Mouse (Mus musculus): Measurements from ENCODE around the gene Slc10a7. TPM values are rescaled to one million over a fixed set of nuclear protein-coding genes. Genes with fewer than 3 reads are reported as not detected.
"Not testable (repeated sequence)": the region's sequence is repeated elsewhere in the genome, so short reads cannot be mapped to it uniquely, and the experiment has no call there.

Slc10a7 gene
- polyA plus RNA-seq, 1 experiment, result 33.5 TPM

DNA sequence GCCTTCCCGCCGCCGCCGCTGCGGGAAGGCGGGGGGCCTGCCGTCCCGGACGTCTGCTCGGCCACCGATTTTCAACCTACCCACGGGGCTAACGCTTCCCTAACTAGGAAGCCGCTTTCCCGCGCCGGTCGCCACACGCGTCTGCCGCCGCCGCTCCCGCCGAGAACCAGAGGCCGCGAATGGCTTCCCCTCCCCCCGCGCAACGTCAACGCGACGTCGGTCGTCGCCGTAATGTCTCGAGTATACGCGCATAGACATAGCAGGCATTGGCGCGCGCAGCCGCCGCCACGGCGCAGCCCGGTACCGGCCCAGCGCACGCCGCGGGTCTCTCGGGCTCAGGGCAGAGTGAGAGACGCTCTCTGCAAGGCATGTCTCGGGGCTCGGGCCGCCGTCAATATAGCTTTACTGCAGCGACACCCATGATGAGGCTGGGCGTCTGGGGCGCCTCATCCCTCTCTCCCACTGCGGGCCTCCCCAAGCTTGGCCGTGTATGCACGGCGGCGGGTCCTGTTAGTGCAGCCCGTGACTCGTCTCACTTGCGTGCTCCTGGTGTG lies 350 bp upstream of the Slc10a7 start, which contains the start of gene Rbmxl1:
Gene Rbmxl1 (minus strand): TSS at position 180 of the 554 bp plus-strand sequence.
- peak within 1 kb of the TSS; percentile 88 for H3K27ac ChIP-seq (ENCODE audit: insufficient read depth, low read length)
- TF ChIP-seq POLR2A (IDR thresholded peaks at IDR 0.05; ENCODE audit: low read depth, low read length), result peak; percentile 72
- no peak for TF ChIP-seq CTCF (IDR thresholded peaks at IDR 0.05; ENCODE audit: borderline replicate concordance, insufficient read depth, low read length)
- peak within 1 kb of the TSS; percentile 95 for H3K4me3 ChIP-seq (ENCODE audit: insufficient read depth, low read length)

DNA sequence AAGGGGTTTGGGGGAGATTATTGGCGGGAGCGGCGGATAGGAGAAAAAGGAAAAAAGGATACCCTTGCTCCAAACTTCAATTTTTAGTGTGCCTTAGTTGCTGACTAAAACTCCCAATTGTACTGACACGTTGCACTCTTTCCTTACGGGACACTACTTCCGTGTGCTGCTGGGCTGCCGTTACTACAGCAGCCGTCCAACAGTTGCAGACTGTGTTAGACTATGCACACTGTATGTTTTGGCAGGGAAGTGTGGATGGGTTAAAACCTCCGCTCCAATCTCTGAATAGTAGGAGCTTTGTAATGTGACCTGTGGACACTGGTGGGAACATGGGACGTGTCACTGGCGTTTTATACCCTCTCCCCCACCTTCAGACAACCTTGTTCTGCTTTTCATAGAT lies 948 bp downstream of the Slc10a7 start:
- H3K4me1 ChIP-seq (ENCODE audit: control insufficient read depth, insufficient read depth, low read length), result peaks cover 8% of the 10 kb centered on the region
- H3K4me3 ChIP-seq (ENCODE audit: insufficient read depth, low read length), result peak overlapping the region; percentile 95
- H3K27ac ChIP-seq (ENCODE audit: insufficient read depth, low read length), result peak overlapping the region; percentile 88
- TF ChIP-seq POLR2A (IDR thresholded peaks at IDR 0.05; ENCODE audit: low read depth, low read length), result peak; percentile 72
- TF ChIP-seq CTCF (IDR thresholded peaks at IDR 0.05; ENCODE audit: borderline replicate concordance, insufficient read depth, low read length), result no peak

More for the DNA sequence above, 350 bp upstream of the Slc10a7 start, which contains the start of gene Rbmxl1:
- peaks cover 5% of the 10 kb centered on the region; the same call in 1 of the 2 replicates for H3K4me1 ChIP-seq (ENCODE audit: control insufficient read depth, insufficient read depth, low read length)

DNA sequence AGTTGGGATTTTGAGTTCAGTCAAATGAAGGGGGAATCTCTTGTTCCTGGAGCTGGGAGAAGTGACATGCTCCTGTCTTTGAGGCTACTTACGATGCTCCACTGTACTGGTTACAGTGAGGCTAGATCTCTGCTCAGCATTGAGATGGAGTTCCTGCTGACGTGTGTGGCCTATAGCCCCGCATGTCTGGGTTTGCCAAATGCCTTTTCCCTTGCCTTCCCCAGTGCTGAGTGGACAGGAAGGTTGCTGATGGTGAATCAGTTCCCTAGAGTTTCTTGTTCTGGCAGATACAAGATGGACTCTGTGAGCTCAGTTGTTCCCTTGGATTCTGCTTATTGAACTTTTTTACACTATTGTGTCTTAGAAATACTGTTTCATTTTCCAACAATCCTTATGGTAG lies 1.8 kb downstream of the Slc10a7 start:
- Histone ChIP-seq H3K4me1 (ENCODE audit: control insufficient read depth, insufficient read depth, low read length) (peaks cover 8% of the 10 kb centered on the region), H3K27ac (ENCODE audit: insufficient read depth, low read length) (peak overlapping the region; percentile 27), H3K4me3 (ENCODE audit: insufficient read depth, low read length) (peak overlapping the region; percentile 7; the same call in 1 of the 2 replicates)
- no peak for TF ChIP-seq CTCF (IDR thresholded peaks at IDR 0.05; ENCODE audit: borderline replicate concordance, insufficient read depth, low read length)
- TF ChIP-seq POLR2A (IDR thresholded peaks at IDR 0.05; ENCODE audit: low read depth, low read length), result 0 out of 2 replicates have a peak, but pooled peaks have one; percentile 19

GRCm38 (mm10) chr8:78513106-78513505 lies 4.0 kb downstream of the Slc10a7 start:
- H3K4me3 ChIP-seq (ENCODE audit: insufficient read depth, low read length), result no peak overlapping the region
- peaks cover 6% of the 10 kb centered on the region for H3K4me1 ChIP-seq (ENCODE audit: control insufficient read depth, insufficient read depth, low read length)
- TF ChIP-seq CTCF (IDR thresholded peaks at IDR 0.05; ENCODE audit: borderline replicate concordance, insufficient read depth, low read length) (no peak), POLR2A (IDR thresholded peaks at IDR 0.05; ENCODE audit: low read depth, low read length) (no peak)
- no peak overlapping the region for H3K27ac ChIP-seq (ENCODE audit: insufficient read depth, low read length)

GRCm38 (mm10) chr8:78514706-78515105 lies 5.6 kb downstream of the Slc10a7 start:
- Histone ChIP-seq H3K4me3 (ENCODE audit: insufficient read depth, low read length) (no peak overlapping the region), H3K27ac (ENCODE audit: insufficient read depth, low read length) (no peak overlapping the region), H3K4me1 (ENCODE audit: control insufficient read depth, insufficient read depth, low read length) (peaks cover 6% of the 10 kb centered on the region)
- TF ChIP-seq CTCF (IDR thresholded peaks at IDR 0.05; ENCODE audit: borderline replicate concordance, insufficient read depth, low read length) (no peak), POLR2A (IDR thresholded peaks at IDR 0.05; ENCODE audit: low read depth, low read length) (no peak)

- no peak overlapping the region for H3K27ac ChIP-seq (ENCODE audit: insufficient read depth, low read length)
- H3K4me3 ChIP-seq (ENCODE audit: insufficient read depth, low read length), result no peak overlapping the region
- peaks cover 6% of the 10 kb centered on the region for H3K4me1 ChIP-seq (ENCODE audit: control insufficient read depth, insufficient read depth, low read length)
- TF ChIP-seq POLR2A (IDR thresholded peaks at IDR 0.05; ENCODE audit: low read depth, low read length) (no peak), CTCF (IDR thresholded peaks at IDR 0.05; ENCODE audit: borderline replicate concordance, insufficient read depth, low read length) (no peak)
These were observed 6.0 kb downstream of the Slc10a7 start for GRCm38 (mm10) chr8:78515132-78515531.

GRCm38 (mm10) chr8:78533981-78534380 lies 24.8 kb downstream of the Slc10a7 start:
- Histone ChIP-seq H3K27ac (ENCODE audit: insufficient read depth, low read length) (no peak overlapping the region), H3K4me3 (ENCODE audit: insufficient read depth, low read length) (no peak overlapping the region), H3K4me1 (ENCODE audit: control insufficient read depth, insufficient read depth, low read length) (no peaks in the 10 kb centered on the region)
- TF ChIP-seq POLR2A (IDR thresholded peaks at IDR 0.05; ENCODE audit: low read depth, low read length) (no peak), CTCF (IDR thresholded peaks at IDR 0.05; ENCODE audit: borderline replicate concordance, insufficient read depth, low read length) (no peak)

GRCm38 (mm10) chr8:78536716-78537115 lies 27.6 kb downstream of the Slc10a7 start:
- no peak overlapping the region for H3K4me3 ChIP-seq (ENCODE audit: insufficient read depth, low read length)
- no peak overlapping the region for H3K27ac ChIP-seq (ENCODE audit: insufficient read depth, low read length)
- no peaks in the 10 kb centered on the region for H3K4me1 ChIP-seq (ENCODE audit: control insufficient read depth, insufficient read depth, low read length)
- TF ChIP-seq CTCF (IDR thresholded peaks at IDR 0.05; ENCODE audit: borderline replicate concordance, insufficient read depth, low read length) (no peak), POLR2A (IDR thresholded peaks at IDR 0.05; ENCODE audit: low read depth, low read length) (no peak)

DNA sequence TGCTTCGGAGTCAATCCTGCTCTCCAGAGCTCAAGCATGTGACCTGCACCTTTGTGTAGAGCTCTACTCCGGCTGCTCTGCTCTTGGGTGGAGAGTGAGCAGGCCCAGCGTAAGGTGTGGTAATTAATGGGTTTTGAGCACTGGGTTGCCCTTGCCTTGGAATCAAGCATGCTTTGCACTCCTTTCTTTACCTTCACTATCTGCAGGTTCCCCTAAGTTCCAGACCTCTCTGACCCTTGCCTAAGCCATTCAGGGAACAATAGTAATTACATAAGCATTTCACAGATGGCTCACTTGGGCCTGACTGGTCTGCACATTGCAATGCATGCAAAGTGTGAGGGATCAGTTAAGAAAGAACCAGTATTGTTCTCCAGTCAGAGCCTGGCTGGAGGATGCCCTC lies 28.6 kb downstream of the Slc10a7 start:
- TF ChIP-seq CTCF (IDR thresholded peaks at IDR 0.05; ENCODE audit: borderline replicate concordance, insufficient read depth, low read length), result no peak
- TF ChIP-seq POLR2A (IDR thresholded peaks at IDR 0.05; ENCODE audit: low read depth, low read length), result no peak
- no peak overlapping the region for H3K27ac ChIP-seq (ENCODE audit: insufficient read depth, low read length)
- no peak overlapping the region for H3K4me3 ChIP-seq (ENCODE audit: insufficient read depth, low read length)
- no peaks in the 10 kb centered on the region for H3K4me1 ChIP-seq (ENCODE audit: control insufficient read depth, insufficient read depth, low read length)

- H3K4me1 ChIP-seq (ENCODE audit: control insufficient read depth, insufficient read depth, low read length); H3K27ac ChIP-seq (ENCODE audit: insufficient read depth, low read length); H3K4me3 ChIP-seq (ENCODE audit: insufficient read depth, low read length): not testable (repeated sequence)
These were observed 33.5 kb downstream of the Slc10a7 start for GRCm38 (mm10) chr8:78542670-78543069.

Data from embryonic fibroblast, embryonic 13.5 days (primary cell).